Mouse (Mus musculus) urinary bladder, postnatal 25 days (tissue): Measurements from ENCODE around the gene Srgap2.

Experiments used
- DNase-seq: peaks from one replicate; pipeline ENCODE4 v3.0.0; 2022; ENCODE audit warnings: low spot score

Gene Srgap2

GRCm38 (mm10) chr1:131417821-131418660 lies 109.1 kb downstream of the Srgap2 start:
- no peak for DNase-seq

- no peak for DNase-seq
These were observed 109.9 kb downstream of the Srgap2 start for GRCm38 (mm10) chr1:131417059-131417750.

- DNase-seq: no peak
These were observed 123.6 kb downstream of the Srgap2 start for GRCm38 (mm10) chr1:131403567-131403966.

- no peak for DNase-seq
These were observed 126.3 kb downstream of the Srgap2 start for GRCm38 (mm10) chr1:131400844-131401243.

GRCm38 (mm10) chr1:131398181-131398580 lies 129.0 kb downstream of the Srgap2 start:
- no peak for DNase-seq

GRCm38 (mm10) chr1:131384406-131384805 lies 142.7 kb downstream of the Srgap2 start:
- no peak for DNase-seq

GRCm38 (mm10) chr1:131382184-131382583 lies 145.0 kb downstream of the Srgap2 start:
- DNase-seq: no peak

- no peak for DNase-seq
These were observed 146.9 kb downstream of the Srgap2 start for GRCm38 (mm10) chr1:131380254-131380653.

- DNase-seq: no peak
These were observed 148.2 kb downstream of the Srgap2 start for GRCm38 (mm10) chr1:131378914-131379474.

GRCm38 (mm10) chr1:131378081-131378913 lies 148.9 kb downstream of the Srgap2 start:
- no peak for DNase-seq

- DNase-seq: no peak
These were observed 161.3 kb downstream of the Srgap2 start for GRCm38 (mm10) chr1:131365832-131366231.

- DNase-seq: no peak
These were observed 162.7 kb downstream of the Srgap2 start for GRCm38 (mm10) chr1:131364432-131364831.

- DNase-seq: no peak
These were observed 163.3 kb downstream of the Srgap2 start for GRCm38 (mm10) chr1:131363887-131364286.

GRCm38 (mm10) chr1:131362089-131362488 lies 165.1 kb downstream of the Srgap2 start:
- DNase-seq: no peak

- DNase-seq: no peak
These were observed 166.4 kb downstream of the Srgap2 start for GRCm38 (mm10) chr1:131360800-131361199.

GRCm38 (mm10) chr1:131359609-131360008 lies 167.5 kb downstream of the Srgap2 start:
- no peak for DNase-seq

- no peak for DNase-seq
These were observed 169.9 kb downstream of the Srgap2 start for GRCm38 (mm10) chr1:131357213-131357612.

GRCm38 (mm10) chr1:131351436-131351835 lies 175.7 kb downstream of the Srgap2 start:
- no peak for DNase-seq

- DNase-seq: no peak
These were observed 177.1 kb downstream of the Srgap2 start for GRCm38 (mm10) chr1:131349993-131350510.

GRCm38 (mm10) chr1:131347708-131348107 lies 179.4 kb downstream of the Srgap2 start:
- DNase-seq: no peak

GRCm38 (mm10) chr1:131346916-131347555 lies 180.1 kb downstream of the Srgap2 start:
- DNase-seq: no peak
